Mouse (Mus musculus) ES-Bruce4 (cell line): ENCODE data around the gene Car5a. TPM values are rescaled to one million over a fixed set of nuclear protein-coding genes. Genes with fewer than 3 reads are reported as not detected.

ENCODE experiments used
- H3K27ac ChIP-seq: 2 replicates; pipeline ENCODE4 v1.5.1; 2012; ENCODE audit warnings: low read length, inconsistent platforms; ENCODE audit not compliant: insufficient read depth
- H3K27me3 ChIP-seq: 2 replicates; pipeline ENCODE4 v1.6.1; 2012; ENCODE audit warnings: mild to moderate bottlenecking, low read length, inconsistent platforms; ENCODE audit not compliant: control insufficient read depth, poor library complexity, insufficient read depth, severe bottlenecking
- H3K36me3 ChIP-seq: 2 replicates; pipeline ENCODE4 v1.6.1; 2012; ENCODE audit warnings: inconsistent platforms, mild to moderate bottlenecking, low read length, moderate library complexity; ENCODE audit not compliant: control insufficient read depth, poor library complexity, insufficient read depth, severe bottlenecking
- H3K4me1 ChIP-seq: one replicate; pipeline ENCODE4 v1.8.1; 2011; ENCODE audit warnings: low read length; ENCODE audit not compliant: control insufficient read depth, insufficient read depth
- H3K4me3 ChIP-seq: 2 replicates; pipeline ENCODE4 v1.5.1; 2011; ENCODE audit warnings: low read depth, mild to moderate bottlenecking, low read length
- H3K9ac ChIP-seq: 2 replicates; pipeline ENCODE4 v1.6.1; 2012; ENCODE audit warnings: low read depth, mild to moderate bottlenecking, inconsistent platforms; ENCODE audit not compliant: poor library complexity, severe bottlenecking
- H3K9me3 ChIP-seq: replicated peaks from 2 replicates; pipeline ENCODE4 v1.6.1; 2012; ENCODE audit warnings: mild to moderate bottlenecking, low read length, inconsistent platforms; ENCODE audit not compliant: control insufficient read depth, poor library complexity, insufficient read depth, severe bottlenecking
- CTCF ChIP-seq: IDR thresholded peaks from one replicate; pipeline ENCODE4 v1.8.1; 2011; ENCODE audit warnings: low read depth, low read length
- EP300 ChIP-seq: IDR thresholded peaks from 2 replicates; pipeline ENCODE4 v1.6.1; 2011; ENCODE audit warnings: low read depth, low read length; ENCODE audit not compliant: insufficient read depth
- POLR2A ChIP-seq: IDR thresholded peaks from one replicate; pipeline ENCODE4 v1.8.1; 2011; ENCODE audit warnings: low read length; ENCODE audit not compliant: insufficient read depth
- polyA plus RNA-seq: library from polyadenylated mRNA; stranded (reverse); fragments of >200 nt; gene quantifications from 2 replicates; pipeline ENCODE4 v1.2.4, GENCODE M21; 2011; ENCODE audit warnings: low read depth; ENCODE audit not compliant: missing spikeins, insufficient read depth, insufficient read length

Car5a gene
- polyA plus RNA-seq, 1 experiment: 5.8 TPM

DNA sequence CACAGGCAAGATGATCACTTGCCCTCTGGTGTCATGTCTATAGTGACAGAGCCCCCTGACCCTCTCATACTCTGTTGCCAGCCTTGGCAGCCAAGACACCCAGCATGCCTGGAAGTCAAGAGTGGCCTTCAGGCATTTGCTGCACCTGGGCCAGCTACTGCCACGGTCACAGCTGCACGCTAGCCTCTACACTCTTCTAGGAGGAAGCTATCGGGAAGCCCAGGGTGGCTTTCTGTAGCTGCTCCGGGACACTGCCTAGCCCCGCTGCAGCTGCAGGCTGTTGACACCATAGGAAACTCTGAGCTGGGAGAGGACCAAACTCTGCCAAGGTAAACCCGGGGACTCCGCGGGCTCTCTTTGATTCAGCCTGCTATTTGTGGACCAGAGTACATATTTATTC is 31.3 kb downstream of the Car5a start:
- Histone ChIP-seq H3K9me3 (no peaks in the 10 kb centered on the region), H3K4me3 (no peak overlapping the region), H3K4me1 (peaks cover 11% of the 10 kb centered on the region), H3K9ac (no peak overlapping the region), H3K27ac (no peak overlapping the region), H3K36me3 (no peaks in the 10 kb centered on the region), H3K27me3 (no peaks in the 10 kb centered on the region)
- no peak for TF ChIP-seq POLR2A
- TF ChIP-seq CTCF: no peak
- TF ChIP-seq EP300: no peak

DNA sequence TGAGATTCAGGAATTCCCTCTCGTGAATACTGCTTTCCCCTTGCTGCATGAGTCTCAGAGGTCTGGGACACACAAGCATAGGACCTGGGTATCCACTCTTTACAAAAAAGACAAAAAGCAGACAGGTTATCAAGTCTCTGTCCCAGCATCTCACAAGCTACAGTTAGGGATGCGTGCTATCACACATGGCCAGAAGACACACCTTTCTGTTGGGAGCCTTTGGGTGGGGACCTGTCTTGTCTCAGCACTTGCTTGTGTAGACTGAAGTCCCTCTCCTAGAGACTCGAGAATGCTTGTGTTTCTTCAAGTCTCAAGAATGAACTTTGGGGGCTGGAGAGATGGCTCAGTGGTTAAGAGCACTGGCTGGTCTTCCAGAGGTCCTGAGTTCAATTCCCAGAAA is 31.9 kb downstream of the Car5a start:
- no peaks in the 10 kb centered on the region for H3K27me3 ChIP-seq
- no peak overlapping the region for H3K4me3 ChIP-seq
- H3K27ac ChIP-seq: no peak overlapping the region
- TF ChIP-seq POLR2A (no peak), EP300 (no peak), CTCF (no peak)
- H3K9me3 ChIP-seq: no peaks in the 10 kb centered on the region
- peaks cover 11% of the 10 kb centered on the region for H3K4me1 ChIP-seq
- H3K9ac ChIP-seq: no peak overlapping the region
- no peaks in the 10 kb centered on the region for H3K36me3 ChIP-seq

DNA sequence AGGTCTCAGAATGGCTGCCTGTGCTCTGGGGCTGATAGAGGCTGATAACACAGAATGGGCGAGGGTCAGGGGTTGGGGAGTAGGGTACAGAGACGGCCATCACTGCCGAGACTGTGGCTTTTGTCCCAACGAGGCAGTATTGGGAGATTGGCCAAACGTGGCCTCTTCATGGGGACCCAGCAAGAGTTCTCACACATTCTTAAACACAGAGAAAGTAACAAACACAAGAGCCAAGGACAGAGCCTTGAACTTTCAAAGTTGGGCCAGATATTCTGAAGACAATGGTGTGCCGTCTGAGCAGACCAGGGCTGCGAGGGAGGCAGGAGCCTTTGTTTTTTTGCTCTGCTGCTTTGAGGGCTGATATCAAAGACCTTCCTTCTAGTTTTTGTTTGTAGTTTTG is 32.7 kb downstream of the Car5a start:
- TF ChIP-seq POLR2A: no peak
- TF ChIP-seq EP300: no peak
- TF ChIP-seq CTCF: no peak
- no peak overlapping the region for H3K27ac ChIP-seq
- H3K36me3 ChIP-seq: no peaks in the 10 kb centered on the region
- H3K4me1 ChIP-seq: peaks cover 11% of the 10 kb centered on the region
- no peak overlapping the region for H3K4me3 ChIP-seq
- H3K27me3 ChIP-seq: no peaks in the 10 kb centered on the region
- H3K9me3 ChIP-seq: no peaks in the 10 kb centered on the region
- H3K9ac ChIP-seq: no peak overlapping the region

DNA sequence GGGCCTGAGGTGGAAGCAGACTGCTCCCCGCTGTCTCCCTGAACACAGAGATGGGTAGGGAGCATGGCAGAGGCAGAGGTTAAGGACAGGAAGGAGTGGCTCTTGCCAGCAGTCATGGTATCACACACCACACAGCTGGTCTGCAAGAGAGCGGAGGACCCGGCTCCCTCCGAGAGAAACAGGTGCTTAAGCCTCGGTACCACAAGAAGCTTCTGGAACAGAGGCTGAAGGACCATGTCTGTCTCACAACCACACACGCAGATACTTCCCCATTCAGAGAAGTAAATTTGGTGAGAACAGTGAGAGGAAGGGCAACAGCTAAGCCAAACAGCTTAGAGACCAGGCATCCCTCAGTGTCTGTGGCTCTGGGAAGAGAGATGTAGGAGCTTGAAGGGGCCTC is 33.3 kb downstream of the Car5a start:
- Histone ChIP-seq H3K4me3 (no peak overlapping the region), H3K9me3 (no peaks in the 10 kb centered on the region), H3K4me1 (peaks cover 11% of the 10 kb centered on the region), H3K27me3 (no peaks in the 10 kb centered on the region), H3K36me3 (no peaks in the 10 kb centered on the region), H3K9ac (no peak overlapping the region), H3K27ac (no peak overlapping the region)
- TF ChIP-seq CTCF (no peak), POLR2A (no peak), EP300 (no peak)

DNA sequence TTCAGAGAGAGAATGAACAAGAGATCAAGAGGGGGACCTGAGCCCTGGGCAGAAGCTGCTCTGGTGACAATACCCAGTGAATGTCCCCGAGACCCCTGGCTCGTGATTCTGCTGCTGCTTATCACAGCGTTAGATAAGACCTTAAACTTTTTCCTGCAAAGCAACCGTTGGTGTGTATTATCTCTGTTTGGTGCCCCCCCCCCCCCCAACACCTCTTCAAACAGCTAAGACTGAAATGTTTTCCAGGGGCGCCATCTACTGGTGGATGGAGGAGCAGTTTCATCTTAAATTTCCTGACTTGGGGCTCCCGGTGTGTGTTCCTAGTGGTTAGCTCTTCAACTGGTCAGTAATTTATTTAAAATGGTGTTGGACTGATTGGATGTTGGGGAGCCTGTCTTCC is 35.0 kb downstream of the Car5a start:
- Histone ChIP-seq H3K9ac (0 out of 2 replicates have a peak overlapping the region, but pooled peaks have one; percentile 22), H3K36me3 (0 out of 2 replicates have a peak, but pooled peaks cover under 1% of the 10 kb centered on the region), H3K4me1 (peaks cover 12% of the 10 kb centered on the region), H3K9me3 (no peaks in the 10 kb centered on the region), H3K27ac (0 out of 2 replicates have a peak overlapping the region, but pooled peaks have one; percentile 18), H3K27me3 (no peaks in the 10 kb centered on the region), H3K4me3 (no peak overlapping the region)
- no peak for TF ChIP-seq EP300
- peak; percentile 30 for TF ChIP-seq CTCF

DNA sequence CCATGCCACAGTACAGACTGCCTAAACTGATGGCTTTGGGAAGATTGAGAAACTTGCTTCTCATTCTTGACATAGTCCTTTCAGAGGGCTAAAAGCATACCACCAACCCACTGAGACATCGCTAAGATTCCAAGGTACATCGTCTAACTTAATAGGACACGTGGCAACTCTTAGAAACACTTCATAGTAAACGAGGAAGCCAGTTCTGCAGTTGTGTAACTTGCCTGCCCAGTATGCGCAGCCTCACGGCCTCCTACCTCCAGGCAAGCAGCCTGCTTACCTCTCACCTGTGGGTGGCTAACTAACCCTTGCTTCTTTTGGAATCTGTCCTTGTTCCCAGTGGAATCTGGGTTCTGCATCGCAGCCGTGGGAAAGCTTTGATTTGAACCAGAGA is 35.6 kb downstream of the Car5a start:
- no peak for TF ChIP-seq EP300
- TF ChIP-seq CTCF: no peak
- H3K4me3 ChIP-seq: no peak overlapping the region
- H3K9ac ChIP-seq: peak overlapping the region; percentile 22
- peaks cover 8% of the 10 kb centered on the region for H3K4me1 ChIP-seq
- H3K27me3 ChIP-seq: no peaks in the 10 kb centered on the region
- 0 out of 2 replicates have a peak overlapping the region, but pooled peaks have one; percentile 18 for H3K27ac ChIP-seq
- H3K9me3 ChIP-seq: no peaks in the 10 kb centered on the region
- H3K36me3 ChIP-seq: peaks cover 4% of the 10 kb centered on the region; the same call in 1 of the 2 replicates
